Mouse (Mus musculus): ENCODE measurements around the gene Isoc2b. TPM values are rescaled to one million over a fixed set of nuclear protein-coding genes. Genes with fewer than 3 reads are reported as not detected.
A peak's percentile ranks its signal among the peaks of the same experiment; 100 is the strongest.
"Not testable (repeated sequence)": the region's sequence is repeated elsewhere in the genome, so short reads cannot be mapped to it uniquely, and the experiment has no call there.

Gene Isoc2b
- total RNA-seq (2022) = 1 to 10 TPM; 8.3 to 10.0 (median 9.1) TPM

DNA sequence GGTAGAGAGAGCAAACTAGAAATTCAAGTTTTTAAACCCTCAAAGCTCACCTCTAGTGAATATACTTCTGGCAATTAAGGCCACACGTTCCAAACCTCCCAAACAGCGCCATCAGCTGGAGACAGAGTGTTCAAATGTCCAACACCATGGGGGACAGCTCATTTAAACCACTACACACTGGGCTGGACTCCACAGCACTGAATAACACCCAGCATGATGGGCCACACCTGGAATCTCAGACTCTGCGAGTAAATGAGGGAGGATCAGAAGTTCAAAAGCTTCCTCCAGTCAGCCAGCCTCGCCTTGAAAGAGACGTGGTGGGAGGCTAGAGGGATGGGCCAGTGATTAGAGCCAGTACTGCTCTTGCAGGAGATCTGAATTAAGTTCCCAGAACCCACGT, at the start of gene Isoc2b:
Gene Isoc2b, minus strand, starts transcription at position 126 of the 400 bp plus-strand sequence.
- DNase-seq (ENCODE audit: low spot score in 2 of 2) = no peak

DNA sequence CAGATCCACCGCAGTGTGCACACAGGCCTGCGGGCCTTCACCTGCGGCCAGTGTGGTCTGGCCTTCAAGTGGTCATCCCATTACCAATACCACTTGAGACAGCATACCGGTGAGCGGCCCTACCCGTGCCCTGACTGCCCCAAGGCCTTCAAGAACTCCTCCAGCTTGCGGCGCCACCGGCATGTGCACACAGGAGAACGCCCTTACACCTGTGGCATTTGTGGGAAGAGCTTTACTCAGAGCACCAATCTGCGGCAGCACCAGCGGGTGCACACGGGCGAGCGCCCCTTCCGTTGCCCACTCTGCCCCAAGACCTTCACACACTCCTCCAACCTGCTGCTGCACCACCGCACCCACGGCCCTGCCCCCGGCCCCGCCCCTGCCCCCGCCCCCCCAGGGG, 49.0 kb upstream of the Isoc2b start:
- no peak for DNase-seq (ENCODE audit: low spot score in 2 of 2)

DNA sequence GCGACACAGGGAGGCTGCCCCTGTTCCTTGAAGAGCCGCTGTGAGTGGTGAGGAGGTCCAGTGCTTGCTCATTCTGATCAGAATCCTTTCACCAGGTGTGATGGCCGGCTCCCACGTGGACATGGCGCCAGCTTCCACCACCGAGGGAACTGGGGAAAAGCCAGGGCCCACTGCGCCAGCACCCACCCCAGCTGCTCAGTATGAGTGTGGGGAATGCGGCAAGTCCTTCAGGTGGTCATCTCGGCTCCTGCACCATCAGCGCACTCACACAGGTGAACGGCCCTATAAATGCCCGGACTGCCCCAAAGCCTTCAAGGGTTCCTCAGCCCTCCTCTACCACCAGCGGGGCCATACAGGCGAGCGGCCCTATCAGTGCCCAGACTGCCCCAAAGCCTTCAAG, 48.6 kb upstream of the Isoc2b start:
- no peak for DNase-seq (ENCODE audit: low spot score in 2 of 2)

DNA sequence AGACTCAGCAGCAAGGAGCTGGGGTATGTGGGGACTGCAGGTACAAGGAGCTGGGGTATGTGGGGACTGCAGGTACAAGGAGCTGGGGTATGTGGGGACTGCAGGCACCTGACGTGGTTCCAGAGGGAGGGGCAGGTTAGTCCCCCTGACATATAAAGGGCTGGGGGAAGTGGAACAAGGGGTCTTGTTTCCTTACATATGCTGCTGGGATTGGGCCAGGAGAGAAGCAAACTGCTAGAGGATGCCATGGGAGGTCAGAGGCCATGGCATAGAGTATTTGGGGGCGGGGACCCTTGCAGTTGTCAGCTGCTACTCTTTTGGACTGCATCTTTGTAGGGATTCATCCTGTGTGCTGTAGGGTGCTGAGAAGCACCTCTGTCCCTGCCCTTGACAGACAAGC, 47.4 kb upstream of the Isoc2b start:
- DNase-seq (ENCODE audit: low spot score in 2 of 2) = no peak

DNA sequence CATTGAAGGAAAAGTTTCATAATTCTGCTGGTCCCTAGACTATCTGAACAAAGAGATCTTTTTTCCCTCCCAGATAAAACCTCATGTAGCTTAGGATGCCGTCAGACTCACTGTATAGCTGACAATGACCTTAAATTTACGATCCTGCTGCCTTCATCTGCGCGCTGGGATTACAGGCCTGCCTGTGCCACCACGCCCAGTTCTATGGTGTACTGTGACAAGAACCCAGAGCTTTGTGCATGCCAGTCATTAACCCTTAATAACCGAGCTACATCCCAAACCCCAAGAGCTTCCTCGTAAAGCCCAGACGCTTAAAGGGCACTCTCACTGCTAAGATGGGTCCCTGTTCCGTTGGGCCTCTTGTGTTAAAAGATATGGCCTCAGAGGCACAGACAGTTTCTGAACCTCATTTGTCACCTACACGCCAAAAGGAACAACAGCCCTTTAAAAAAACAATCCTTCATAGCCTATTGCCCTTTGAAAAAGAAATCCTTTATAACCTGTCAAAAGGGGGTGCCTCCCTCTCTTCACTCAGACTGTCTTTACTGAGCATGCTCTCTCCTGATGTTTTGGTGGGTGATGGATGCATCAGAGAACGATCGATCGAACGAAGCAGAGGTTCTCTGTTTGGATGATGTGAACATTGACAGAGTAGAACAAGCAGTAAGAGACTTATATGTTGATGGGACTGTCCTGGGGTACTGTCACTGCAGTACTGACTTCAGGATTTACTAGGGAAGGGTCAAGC, 45.8 kb upstream of the Isoc2b start:
- no peak for DNase-seq (ENCODE audit: low spot score in 2 of 2)

DNA sequence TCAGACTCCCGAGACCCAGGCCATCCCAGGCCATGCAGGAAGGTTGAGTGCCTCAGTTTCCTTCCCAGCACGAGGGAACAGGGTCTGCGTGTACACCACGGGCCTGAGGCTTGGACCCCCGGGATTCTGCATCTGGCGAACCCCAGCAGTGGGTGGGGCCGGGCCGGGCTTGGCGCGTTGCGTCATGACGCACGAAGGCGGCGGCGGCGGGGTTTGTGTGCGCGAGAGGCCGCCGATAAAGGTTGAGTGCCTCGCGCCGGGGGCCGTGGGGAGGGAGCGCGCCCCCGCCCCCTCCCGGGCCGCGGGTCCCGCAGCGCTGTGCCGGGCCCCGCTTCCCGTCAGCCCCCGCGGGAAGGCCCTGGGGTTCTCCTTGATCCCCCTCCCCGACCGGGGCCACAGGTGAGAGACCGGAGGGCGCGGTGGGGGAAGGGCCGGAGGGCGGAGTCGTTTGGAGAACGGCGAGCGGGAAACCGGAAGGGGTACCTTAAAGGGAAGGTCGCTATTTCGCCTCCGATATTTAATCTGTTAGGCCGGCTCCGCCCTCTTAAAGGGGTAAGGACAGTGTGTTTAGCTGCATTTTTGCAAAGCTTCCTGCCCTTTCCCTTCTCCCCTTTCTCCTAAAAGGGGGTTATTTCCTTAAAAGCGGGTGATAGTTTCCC, 45.1 kb upstream of the Isoc2b start, which contains the start of gene Zfp628:
Gene Zfp628, plus strand, starts transcription at position 211 of the 659 bp plus-strand sequence.
- peak; percentile 90 to 91 for DNase-seq (ENCODE audit: low spot score in 2 of 2)

DNA sequence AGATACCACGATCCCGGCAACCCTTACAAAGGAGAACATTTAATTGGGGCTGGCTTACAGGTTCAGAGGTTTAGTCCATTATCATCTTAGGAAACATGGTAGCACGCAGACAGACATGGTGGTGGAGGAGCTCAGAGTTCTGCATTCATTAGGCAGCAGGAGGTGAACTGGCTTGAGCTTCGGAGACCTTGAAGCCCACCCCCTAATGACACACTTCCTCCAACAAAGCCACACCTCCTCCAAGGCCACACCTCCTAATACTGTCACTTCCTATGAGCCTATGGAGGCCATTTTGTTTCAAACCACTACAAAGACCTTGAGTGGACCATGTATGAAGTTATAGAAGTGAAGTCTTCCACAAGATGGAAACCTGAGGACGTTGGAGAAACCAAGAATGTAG, 42.2 kb upstream of the Isoc2b start:
- DNase-seq (ENCODE audit: low spot score in 2 of 2) = no peak

DNA sequence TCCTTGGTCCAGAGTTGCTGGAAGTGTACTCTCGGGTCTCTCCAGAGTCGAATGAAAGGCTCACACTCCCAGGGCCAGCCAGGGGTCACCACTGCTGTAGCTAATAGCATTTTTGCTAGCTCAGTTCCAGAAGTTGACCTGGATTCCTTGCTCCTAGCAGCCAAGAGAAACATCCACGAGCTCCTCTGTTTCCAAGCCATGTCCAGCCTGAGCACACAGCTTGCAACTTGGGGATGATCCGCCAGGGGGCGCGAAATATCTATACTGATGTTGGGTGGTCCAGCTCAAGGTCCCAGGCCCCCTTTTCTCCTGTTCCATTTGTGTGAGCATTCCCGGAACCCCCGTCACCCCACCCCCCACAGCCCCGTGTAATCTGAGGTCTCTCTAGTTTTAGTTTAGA, 41.5 kb upstream of the Isoc2b start:
- DNase-seq (ENCODE audit: low spot score in 2 of 2) = no peak

DNA sequence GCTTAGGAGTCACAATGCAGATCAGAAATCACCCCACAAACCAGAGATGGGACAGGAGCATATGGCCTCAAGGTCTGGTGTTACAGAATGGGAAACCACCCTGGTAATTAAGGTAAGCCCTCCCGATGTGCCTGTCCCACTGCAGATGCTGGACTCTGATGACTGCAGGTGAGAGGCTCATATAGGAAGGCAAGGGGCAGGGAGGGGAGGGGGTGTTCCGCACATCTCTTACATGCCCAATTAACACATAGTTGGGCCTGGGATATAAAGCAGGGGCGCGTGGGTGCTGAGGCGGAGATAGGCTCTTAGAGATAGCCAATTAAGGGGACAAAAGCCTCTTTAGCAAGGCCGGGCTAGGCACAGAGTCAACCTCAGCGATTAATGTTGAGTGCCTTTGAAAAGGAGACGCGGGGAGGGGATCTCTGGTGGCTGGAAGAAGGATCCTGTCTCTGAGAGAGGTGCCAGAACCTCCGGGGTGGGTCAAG, 36.5 kb upstream of the Isoc2b start, which contains the start of gene Gm36210:
Gene Gm36210, minus strand, starts transcription at position 51 of the 485 bp plus-strand sequence.
- no peak for DNase-seq (ENCODE audit: low spot score in 2 of 2)

DNA sequence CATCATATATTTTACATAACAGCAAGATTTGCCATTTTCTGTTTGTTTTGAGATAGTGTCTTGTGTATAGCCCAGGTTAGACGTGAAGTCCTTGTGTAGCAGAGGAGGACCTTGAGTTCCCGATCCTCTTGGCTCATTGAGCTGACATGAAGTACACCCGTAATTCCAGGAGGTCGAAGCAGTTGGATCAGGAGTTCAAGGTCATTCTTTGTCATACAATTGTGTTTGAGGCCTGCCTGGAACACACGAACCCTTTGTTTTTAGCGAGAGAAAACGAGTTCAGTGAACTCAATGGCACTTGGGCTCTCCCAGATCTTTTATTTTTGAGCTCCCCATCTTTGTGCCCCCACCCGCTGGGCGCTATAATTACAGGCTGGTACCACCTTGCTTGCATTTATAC, 32.3 kb upstream of the Isoc2b start:
- DNase-seq (ENCODE audit: low spot score in 2 of 2) = no peak

DNA sequence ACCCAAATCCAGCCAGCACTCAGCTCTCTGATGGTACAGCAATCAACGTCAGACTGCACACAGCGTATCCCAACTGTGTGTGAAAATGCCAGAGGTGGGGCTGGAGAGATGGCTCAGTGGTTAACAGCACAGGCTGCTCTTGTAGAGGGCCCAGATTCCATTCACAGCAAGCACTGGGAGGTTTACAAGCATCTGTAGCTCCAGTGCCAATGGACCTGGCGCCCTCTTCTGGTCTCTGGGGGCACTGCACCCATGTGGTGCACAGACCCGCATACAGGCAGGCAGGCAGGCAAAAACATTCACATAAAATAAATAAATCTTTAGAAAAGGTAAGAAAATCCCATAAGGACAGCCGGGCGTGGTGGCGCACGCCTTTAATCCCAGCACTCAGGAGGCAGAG, 31.1 kb upstream of the Isoc2b start:
- no peak for DNase-seq (ENCODE audit: low spot score in 2 of 2)

DNA sequence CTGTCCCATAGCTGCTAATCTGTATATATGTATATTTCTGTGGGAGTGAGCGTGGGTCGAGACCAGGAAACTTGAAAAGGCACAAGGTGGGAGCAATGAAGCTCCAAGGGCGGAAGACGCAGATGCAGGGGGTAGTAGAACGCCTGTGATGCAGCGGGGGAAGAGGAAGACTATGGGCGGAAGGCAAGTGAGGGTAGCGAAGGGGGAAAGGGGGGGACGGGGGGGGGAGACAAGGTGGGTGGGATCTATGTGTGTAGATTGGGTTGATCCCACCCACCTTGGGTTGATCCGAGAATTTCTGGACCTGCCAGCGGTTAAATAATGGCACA, 30.4 kb upstream of the Isoc2b start:
- DNase-seq (ENCODE audit: low spot score in 2 of 2) = no peak

DNA sequence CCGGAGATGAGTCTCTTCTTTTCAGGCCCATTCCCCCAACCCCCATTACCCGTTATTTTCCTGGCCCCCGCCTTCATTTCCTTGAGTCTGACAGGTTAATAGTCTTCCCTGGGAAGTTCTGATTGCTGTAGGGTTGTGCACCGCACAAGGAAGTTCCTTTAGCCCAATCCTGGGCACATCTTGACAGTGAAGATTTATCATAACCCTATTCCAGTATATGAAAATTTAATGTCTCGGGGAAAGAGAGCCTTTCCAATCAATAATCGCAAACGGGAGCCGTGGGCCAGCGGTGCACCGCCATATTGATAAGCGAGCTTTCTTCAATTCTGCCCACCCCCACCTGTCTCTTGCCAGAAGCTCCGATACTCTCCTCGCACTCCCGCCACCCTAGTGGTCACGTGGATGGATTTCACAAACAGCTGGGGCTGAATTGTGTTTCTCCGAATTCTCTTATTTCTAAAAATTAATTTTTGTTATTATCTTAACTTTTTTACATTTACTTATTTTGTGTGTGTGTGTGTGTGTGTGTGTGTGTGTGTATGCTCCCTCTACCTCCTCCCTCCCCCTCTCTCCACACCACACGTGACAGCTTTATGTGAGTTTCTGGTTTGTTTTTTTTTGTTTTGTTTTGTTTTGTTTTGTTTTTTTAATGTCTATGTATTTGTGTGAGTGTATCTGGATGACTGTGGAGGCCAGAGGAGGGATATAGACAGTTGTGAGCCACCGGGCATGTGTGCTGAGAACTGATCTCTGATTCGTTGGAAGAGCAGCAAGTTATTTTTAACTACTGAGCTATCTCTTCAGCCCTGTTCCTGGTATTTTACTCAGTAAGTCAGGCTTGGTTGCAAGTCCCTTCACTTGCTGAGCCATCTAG, 29.8 kb upstream of the Isoc2b start:
- DNase-seq (ENCODE audit: low spot score in 2 of 2) = no peak

DNA sequence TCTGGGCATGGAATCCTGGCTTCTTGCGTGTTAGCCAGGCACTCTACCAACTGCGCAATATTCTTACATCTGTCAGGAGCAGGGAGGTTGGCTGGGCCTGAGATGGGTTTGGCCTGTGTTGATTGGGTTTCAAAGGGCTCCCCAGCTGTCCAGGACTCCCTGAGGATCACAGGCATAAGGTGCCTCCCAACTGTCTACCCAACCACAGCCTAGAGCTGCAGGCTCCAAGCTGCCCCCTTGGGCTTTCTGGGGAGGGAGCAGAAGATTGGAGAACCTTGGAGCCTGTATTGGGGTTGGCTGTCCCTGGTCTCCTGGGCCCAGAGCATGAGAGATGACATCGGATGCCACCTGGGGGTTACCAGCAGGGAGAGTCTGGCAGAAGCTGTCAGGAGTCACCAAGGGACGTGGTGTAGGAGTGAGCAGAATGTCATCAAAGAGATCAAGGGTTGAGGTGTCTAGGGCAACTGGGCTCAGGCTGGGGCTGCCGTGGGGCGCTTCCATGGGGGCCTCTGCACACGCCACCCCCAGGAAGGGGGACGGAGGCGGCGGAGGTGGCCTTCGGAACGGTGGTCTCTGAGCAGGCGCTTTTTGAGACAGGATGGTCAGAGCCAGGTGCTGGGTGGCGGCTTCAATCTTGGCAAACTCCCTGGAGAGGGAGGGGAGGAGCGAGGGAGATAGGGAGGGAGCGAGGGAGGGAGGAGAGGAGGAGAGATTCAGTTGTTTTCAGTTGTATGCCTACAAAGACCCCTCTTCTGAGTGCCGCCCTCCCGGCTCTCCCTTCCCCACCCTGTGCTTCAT, 29.0 kb upstream of the Isoc2b start:
- DNase-seq (ENCODE audit: low spot score in 2 of 2) = no peak

DNA sequence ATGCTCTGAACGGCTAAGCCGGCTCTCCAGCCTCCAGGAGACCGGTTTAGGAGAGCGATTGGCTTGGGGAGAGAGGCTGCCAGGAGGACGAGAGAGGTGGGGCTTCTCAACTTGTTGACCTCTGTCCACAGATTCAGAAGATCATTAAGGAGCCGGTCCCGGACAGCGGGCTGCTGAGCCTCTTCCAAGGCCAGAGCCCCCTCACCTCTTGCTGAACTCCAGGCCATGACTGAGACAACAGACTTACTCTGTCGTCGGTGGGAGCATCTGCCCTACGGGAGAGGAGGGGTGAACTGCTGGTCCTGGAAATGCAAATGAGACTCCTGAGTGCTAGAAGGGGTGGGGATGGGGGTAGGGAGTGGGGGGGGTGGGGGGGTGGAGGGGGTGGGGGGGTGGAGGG, 25.1 kb upstream of the Isoc2b start:
- no peak for DNase-seq (ENCODE audit: low spot score in 2 of 2)

DNA sequence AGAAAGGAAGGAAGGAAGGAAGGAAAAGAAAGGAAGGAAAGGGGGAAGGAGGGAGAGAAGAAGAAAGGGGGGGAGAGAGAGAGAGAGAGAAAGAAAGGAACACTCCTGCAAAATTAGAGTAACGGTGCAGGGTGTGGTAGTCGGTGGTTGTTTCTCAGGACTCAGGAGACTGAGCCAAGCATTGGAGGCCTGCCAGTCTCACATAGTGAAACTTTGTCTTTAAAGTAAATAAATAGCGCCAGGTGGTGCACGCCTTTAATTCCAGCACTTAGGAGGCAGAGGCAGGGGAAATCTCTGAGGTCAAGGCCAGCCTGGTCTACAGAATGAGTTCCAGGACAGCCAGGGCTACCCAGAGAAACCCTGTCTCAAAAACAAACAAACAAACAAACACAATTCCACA, 16.6 kb upstream of the Isoc2b start:
- DNase-seq (ENCODE audit: low spot score in 2 of 2) = no peak

DNA sequence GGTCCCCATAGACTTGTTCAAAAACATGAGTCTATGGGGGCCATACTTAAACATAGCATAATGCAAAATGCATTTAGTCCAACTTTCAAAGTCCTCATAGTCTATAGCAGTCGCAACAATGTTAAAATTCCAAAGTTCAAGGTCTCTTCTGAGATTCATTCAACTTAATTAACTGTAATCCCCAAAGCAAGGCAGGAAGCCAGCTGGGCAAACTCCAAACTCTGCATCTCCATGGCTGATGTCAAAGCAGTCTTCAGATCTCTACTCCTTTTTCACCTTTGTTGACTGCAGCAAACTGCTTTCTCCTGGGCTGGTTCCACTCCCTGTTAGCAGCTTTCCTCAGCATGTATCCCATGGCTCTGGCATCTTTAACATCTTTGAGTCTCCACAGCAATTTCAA, 9.0 kb upstream of the Isoc2b start:
- DNase-seq (ENCODE audit: low spot score in 2 of 2) = not testable (repeated sequence)

DNA sequence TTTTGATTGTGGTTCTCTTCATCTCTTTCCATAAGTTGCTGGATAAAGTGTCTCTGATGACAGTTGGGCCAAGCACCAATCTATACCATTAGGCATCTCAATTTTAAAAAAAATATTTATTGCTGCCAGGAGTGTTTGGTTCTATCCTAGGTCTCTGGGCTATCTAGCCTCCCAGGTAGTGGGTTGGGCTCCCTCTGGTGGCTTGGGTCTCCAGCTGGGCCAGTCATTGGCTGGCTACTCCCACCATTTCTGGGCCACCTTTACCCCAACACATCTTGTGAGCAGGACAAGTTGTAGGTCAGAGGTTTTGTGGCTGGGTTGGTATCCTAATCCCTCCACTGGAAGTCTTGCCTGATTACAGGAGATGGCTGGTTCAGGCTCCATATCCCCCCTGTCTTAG, 8.1 kb upstream of the Isoc2b start:
- DNase-seq (ENCODE audit: low spot score in 2 of 2) = no peak

DNA sequence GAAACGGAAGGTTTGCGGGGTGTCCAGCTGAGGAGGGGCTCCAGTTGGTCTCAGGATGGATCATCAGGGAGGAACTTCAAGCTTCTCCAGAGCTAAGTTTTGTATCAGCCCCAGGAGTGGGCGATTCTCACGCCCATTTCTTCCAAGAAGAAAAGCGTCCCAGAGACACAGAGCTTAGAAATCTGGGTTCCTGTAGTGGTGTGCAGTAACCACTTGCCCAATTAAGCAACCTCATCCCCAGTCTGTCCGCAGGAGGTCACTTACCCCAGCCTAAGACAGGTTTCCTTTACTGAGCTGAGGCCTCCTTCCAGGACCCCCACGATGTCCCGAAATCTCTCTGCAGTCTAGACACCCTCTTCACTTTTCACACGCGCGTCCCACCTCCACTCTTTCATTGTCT, 7.2 kb upstream of the Isoc2b start:
- DNase-seq (ENCODE audit: low spot score in 2 of 2) = no peak

DNA sequence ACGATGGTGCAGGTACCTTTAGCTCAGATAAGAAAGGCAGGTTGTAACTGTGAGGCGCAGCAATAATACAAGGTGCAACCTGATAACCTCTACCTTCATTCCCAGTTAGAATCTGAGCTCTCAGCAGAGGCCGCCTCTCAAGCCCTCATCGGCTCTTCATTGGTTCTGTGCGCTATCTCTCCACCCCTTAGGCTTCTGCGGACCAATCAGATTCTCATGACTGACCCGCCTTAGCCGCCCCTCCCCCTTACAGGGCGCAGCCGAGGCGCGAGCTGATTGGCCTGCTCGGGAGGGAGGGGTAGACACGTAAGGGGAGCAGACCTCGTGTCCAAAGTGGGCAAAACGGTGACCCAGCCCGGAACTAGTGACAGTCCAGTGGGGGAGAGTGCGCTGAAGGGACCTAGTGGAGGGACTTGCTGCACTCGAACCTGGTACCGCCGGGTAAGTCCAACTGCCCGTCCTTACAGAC, 6.7 kb upstream of the Isoc2b start, which contains the start of gene Isoc2a:
Gene Isoc2a, plus strand, starts transcription at position 401 of the 469 bp plus-strand sequence.
- peak; percentile 58 to 89 for DNase-seq (ENCODE audit: low spot score in 2 of 2)

DNA sequence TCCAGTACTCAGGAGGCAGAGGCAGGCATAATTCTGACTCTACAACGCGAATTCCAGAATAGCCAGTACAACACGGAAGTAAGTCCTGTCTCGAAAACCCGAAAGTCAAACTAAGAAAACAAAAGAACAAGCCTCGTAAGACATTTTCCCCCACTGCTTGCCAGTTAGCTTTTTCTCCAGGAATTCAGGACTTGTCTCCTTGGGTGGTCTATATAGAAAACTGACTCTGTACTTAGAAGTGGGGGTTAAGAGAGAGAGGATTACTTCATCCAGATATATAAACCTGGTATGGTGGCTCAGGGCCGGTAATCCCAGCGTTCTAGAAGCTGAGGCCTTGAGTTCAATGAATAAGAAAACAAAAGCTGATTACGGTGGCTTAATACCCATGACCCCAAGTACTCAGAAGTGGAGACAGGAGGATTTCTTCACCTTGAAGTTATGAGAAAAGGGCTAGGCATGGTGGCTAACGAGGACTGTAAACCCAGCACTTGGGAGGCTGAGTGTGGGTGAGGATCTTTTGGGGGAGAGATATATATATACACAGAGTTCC, 3.4 kb downstream of the Isoc2b start:
- DNase-seq (ENCODE audit: low spot score in 2 of 2) = no peak
